Mouse (Mus musculus): ENCODE results near the gene Adipor1. TPM values are rescaled to one million over a fixed set of nuclear protein-coding genes. Genes with fewer than 3 reads are reported as not detected.

Gene Adipor1
- 99.2 and 102 TPM in 2 replicates for polyA plus RNA-seq (2015; fragmentation: Nextera tagmentation; extraction: Ambion mirVana)

DNA sequence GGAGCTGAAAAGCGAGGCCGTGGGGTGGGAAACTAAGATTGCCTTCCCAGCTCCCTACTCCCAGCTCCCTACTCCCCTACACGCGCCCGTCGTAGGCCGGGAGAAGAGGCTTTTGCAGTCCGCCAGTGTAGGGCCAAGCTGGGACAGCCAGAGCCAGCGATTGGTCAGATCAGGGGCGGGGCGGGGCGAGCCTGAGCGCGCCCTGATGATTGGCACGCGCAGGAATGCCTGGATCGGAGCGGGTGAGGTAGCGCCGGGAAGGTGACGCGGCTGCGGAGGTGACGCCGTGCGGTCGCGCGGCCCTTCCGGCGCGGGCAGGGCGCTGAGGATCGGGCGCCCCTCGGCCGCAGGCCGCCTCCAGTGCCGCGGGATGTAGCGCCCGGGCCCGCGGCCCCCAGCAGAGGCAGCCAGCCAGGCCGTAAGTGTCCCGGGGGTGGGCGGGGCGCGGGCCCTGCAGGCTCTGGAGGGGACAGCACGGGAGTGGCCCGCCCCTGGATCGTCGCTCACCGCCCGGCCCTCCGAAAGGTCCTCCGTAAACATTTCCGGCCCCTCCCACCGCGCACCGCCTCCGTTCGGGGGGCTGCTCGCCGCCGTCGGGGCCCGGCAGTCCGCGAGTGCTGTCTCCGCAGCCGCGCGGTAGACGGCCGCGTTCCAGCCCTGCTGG is at the start of gene Adipor1:
Gene Adipor1 (plus strand): TSS at position 211 of the 664 bp plus-strand sequence.

GRCm38 (mm10) chr1:134385666-134386065 is 29.5 kb upstream of the Adipor1 start, which contains the start of gene 4933406M09Rik:
4933406M09Rik (plus strand) TSS chr1:134385940.

GRCm38 (mm10) chr1:134405509-134406413 is 9.4 kb upstream of the Adipor1 start, which contains the start of gene Cyb5r1:
Cyb5r1 (plus strand) TSS chr1:134405559.

DNA sequence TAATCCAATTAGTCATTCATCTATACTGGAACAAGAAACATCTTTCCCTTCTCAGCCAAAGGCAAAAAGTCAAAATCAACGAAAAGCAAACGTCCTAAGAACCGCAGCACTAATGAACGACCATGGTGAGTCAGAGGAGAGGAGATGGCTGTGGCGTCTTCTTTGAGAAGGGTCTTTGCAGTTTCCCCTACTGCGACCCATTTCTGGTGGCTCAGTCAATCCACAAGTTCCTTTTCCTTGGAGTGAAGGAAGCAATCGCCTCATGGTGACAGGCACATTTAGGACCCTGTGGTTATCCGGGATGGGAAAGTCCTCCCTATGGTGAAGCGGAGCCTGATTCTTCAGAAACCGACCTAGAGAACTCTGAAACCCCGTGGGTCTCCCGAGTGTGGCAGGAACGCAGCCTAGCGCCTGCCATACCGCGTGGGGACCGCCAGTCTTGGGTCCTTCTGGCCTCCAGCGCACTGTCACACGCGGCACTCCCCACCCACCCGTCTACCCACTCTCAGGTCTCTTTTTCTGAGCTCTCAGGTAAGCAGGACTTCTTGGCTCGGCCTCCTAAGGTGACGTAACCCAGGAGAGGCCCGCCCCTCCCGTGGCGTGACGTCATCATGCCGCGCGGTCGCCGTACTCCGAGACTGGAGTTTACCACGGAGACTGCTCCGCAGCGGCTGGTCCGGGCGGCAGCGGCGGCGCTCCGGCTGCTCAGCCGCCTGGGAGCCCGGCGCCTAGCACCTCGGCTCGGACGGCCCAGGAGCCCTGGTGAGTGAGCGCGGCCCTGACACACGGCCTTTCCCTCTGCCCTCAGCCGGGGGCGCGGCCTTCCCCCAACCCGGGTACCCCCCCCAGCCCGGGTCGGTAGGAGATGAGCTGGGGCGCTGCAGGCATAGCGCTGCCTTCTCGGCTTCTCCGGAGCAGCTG is 40.0 kb downstream of the Adipor1 start, which contains the start of gene Klhl12:
Gene Klhl12 (plus strand): TSS at position 628 of the 921 bp plus-strand sequence.

Other genes starting within 250 kb of the Adipor1 start
- 0.67 and 2.6 TPM in 2 replicates for gene Chil1, start 233.2 kb upstream of the Adipor1 start, polyA plus RNA-seq (2015; fragmentation: Nextera tagmentation; extraction: Ambion mirVana)
- gene Mybph, start 221.9 kb upstream of the Adipor1 start, polyA plus RNA-seq (2015; fragmentation: Nextera tagmentation; extraction: Ambion mirVana) = 0.07 and 0.08 TPM in 2 replicates
- gene Adora1, start 179.9 kb upstream of the Adipor1 start, polyA plus RNA-seq (2015; fragmentation: Nextera tagmentation; extraction: Ambion mirVana) = 0.18 and 0.40 TPM in 2 replicates
- not detected in 2 replicates for gene Myog, start 125.4 kb upstream of the Adipor1 start, polyA plus RNA-seq (2015; fragmentation: Nextera tagmentation; extraction: Ambion mirVana)
- gene Ppfia4, start 82.5 kb upstream of the Adipor1 start, polyA plus RNA-seq (2015; fragmentation: Nextera tagmentation; extraction: Ambion mirVana) = 2.4 and 2.6 TPM in 2 replicates
- 41.2 and 52.5 TPM in 2 replicates for gene Tmem183a, start 53.4 kb upstream of the Adipor1 start, polyA plus RNA-seq (2015; fragmentation: Nextera tagmentation; extraction: Ambion mirVana)
- not detected in 2 replicates for gene 4933406M09Rik, start 29.4 kb upstream of the Adipor1 start, polyA plus RNA-seq (2015; fragmentation: Nextera tagmentation; extraction: Ambion mirVana)
- 24.3 and 24.4 TPM in 2 replicates for gene Cyb5r1, start 9.8 kb upstream of the Adipor1 start, polyA plus RNA-seq (2015; fragmentation: Nextera tagmentation; extraction: Ambion mirVana)
- 12.1 and 12.8 TPM in 2 replicates for gene Klhl12, start 40.2 kb downstream of the Adipor1 start, polyA plus RNA-seq (2015; fragmentation: Nextera tagmentation; extraction: Ambion mirVana)
- 27.2 and 27.4 TPM in 2 replicates for gene Rabif, start 79.3 kb downstream of the Adipor1 start, polyA plus RNA-seq (2015; fragmentation: Nextera tagmentation; extraction: Ambion mirVana)
- gene Mgat4e, start 134.3 kb downstream of the Adipor1 start, polyA plus RNA-seq (2015; fragmentation: Nextera tagmentation; extraction: Ambion mirVana) = not detected in 2 replicates
- 33.6 and 35.8 TPM in 2 replicates for gene Kdm5b, start 144.8 kb downstream of the Adipor1 start, polyA plus RNA-seq (2015; fragmentation: Nextera tagmentation; extraction: Ambion mirVana)
- 0.65 and 1.0 TPM in 2 replicates for gene Syt2, start 231.3 kb downstream of the Adipor1 start, polyA plus RNA-seq (2015; fragmentation: Nextera tagmentation; extraction: Ambion mirVana)

All from urinary bladder, postnatal 0 days (tissue).